Mouse (Mus musculus) small intestine, adult 2 months (tissue): Measurements from ENCODE around the gene Hivep2. TPM values are rescaled to one million over a fixed set of nuclear protein-coding genes. Genes with fewer than 3 reads are reported as not detected.

ENCODE experiments used
- H3K27ac ChIP-seq: fragments of 200-500 bp; 2 replicates; pipeline ENCODE4 v1.5.1; 2012; ENCODE audit warnings: low read depth, low read length, control low read depth, inconsistent platforms; ENCODE audit not compliant: insufficient read depth
- H3K27me3 ChIP-seq: fragments of 200-500 bp; 2 replicates; pipeline ENCODE4 v1.6.1; 2012; ENCODE audit warnings: mild to moderate bottlenecking, moderate library complexity, low read length, inconsistent platforms; ENCODE audit not compliant: control insufficient read depth, insufficient read depth
- H3K36me3 ChIP-seq: fragments of 200-500 bp; 2 replicates; pipeline ENCODE4 v1.6.1; 2012; ENCODE audit warnings: mild to moderate bottlenecking, low read length, control low read depth, inconsistent platforms; ENCODE audit not compliant: control insufficient read depth, insufficient read depth
- H3K4me1 ChIP-seq: fragments of 200-500 bp; 2 replicates; pipeline ENCODE4 v1.6.1; 2012; ENCODE audit warnings: low read length, inconsistent platforms, mixed read lengths; ENCODE audit not compliant: control insufficient read depth, insufficient read depth, insufficient read length
- H3K4me3 ChIP-seq: fragments of 200-500 bp; 2 replicates; pipeline ENCODE4 v1.5.1; 2012; ENCODE audit warnings: low read depth, mild to moderate bottlenecking, control low read depth, inconsistent platforms, low read length, moderate library complexity
- CTCF ChIP-seq: fragments of 200-500 bp; IDR thresholded peaks from 2 replicates; pipeline ENCODE4 v1.5.1; 2012; ENCODE audit warnings: low read depth, mild to moderate bottlenecking, control low read depth, inconsistent platforms, low read length, moderate library complexity, mixed read lengths; ENCODE audit not compliant: insufficient replicate concordance, insufficient read length; ENCODE audit errors: extremely low read depth
- POLR2A ChIP-seq: fragments of 200-500 bp; IDR thresholded peaks from 2 replicates; pipeline ENCODE4 v1.6.1; 2012; ENCODE audit warnings: low read depth, mild to moderate bottlenecking, control low read depth, inconsistent platforms, low read length, moderate library complexity
- WGBS: fragments of 180-500 bp; shearing (Covaris S2); methylation state at CpG from one replicate; pipeline ENCODE4 v1.1.7; 2018; 5-methylcytosine and 5-hydroxymethylcytosine counted together
- polyA plus RNA-seq: library from polyadenylated mRNA; depleted of rRNA; stranded (reverse); fragments of >200 nt; gene quantifications from 2 replicates; pipeline ENCODE4 v1.2.3, GENCODE M21; 2012

Hivep2 gene
- polyA plus RNA-seq, 1 experiment: 4.2 TPM

- H3K27ac ChIP-seq: no peak overlapping the region
- WGBS: 83% methylated on average over 12 of the region's 12 CpGs
- TF ChIP-seq POLR2A: no peak
- TF ChIP-seq CTCF: no peak
- no peak overlapping the region for H3K4me3 ChIP-seq
- peaks cover 5% of the 10 kb centered on the region; the same call in 1 of the 2 replicates for H3K4me1 ChIP-seq
- H3K36me3 ChIP-seq: no peaks in the 10 kb centered on the region
- H3K27me3 ChIP-seq: no peaks in the 10 kb centered on the region
Measured at GRCm38 (mm10) chr10:14042539-14043348, 76.9 kb downstream of the Hivep2 start.

- WGBS: 90% methylated on average over 4 of the region's 4 CpGs
- peaks cover 10% of the 10 kb centered on the region; the same call in 1 of the 2 replicates for H3K4me1 ChIP-seq
- TF ChIP-seq POLR2A (no peak), CTCF (no peak)
- no peaks in the 10 kb centered on the region for H3K36me3 ChIP-seq
- no peaks in the 10 kb centered on the region for H3K27me3 ChIP-seq
- H3K4me3 ChIP-seq: no peak overlapping the region
- no peak overlapping the region for H3K27ac ChIP-seq
Measured at GRCm38 (mm10) chr10:14043349-14043710, 77.5 kb downstream of the Hivep2 start.

- peaks cover 12% of the 10 kb centered on the region; the same call in 1 of the 2 replicates for H3K4me1 ChIP-seq
- H3K27ac ChIP-seq: no peak overlapping the region
- TF ChIP-seq CTCF: no peak
- H3K4me3 ChIP-seq: no peak overlapping the region
- whole genome bisulfite sequencing: 74% methylated on average over 14 of the region's 14 CpGs
- no peaks in the 10 kb centered on the region for H3K27me3 ChIP-seq
- no peaks in the 10 kb centered on the region for H3K36me3 ChIP-seq
Measured at GRCm38 (mm10) chr10:14044046-14044782, 78.3 kb downstream of the Hivep2 start.

- H3K27ac ChIP-seq: 0 out of 2 replicates have a peak overlapping the region, but pooled peaks have one; percentile 35
- 79% methylated on average over 5 of the region's 5 CpGs for WGBS
- H3K36me3 ChIP-seq: no peaks in the 10 kb centered on the region
Measured at GRCm38 (mm10) chr10:14044783-14045392, 79.0 kb downstream of the Hivep2 start.

GRCm38 (mm10) chr10:14045745-14046144 lies 79.9 kb downstream of the Hivep2 start:
- Histone ChIP-seq H3K36me3 (no peaks in the 10 kb centered on the region), H3K4me3 (no peak overlapping the region), H3K27ac (peak overlapping the region; percentile 44; the same call in 1 of the 2 replicates), H3K27me3 (no peaks in the 10 kb centered on the region), H3K4me1 (peaks cover 12% of the 10 kb centered on the region; the same call in 1 of the 2 replicates)
- TF ChIP-seq CTCF (no peak), POLR2A (no peak)
- 65% methylated on average over 4 of the region's 4 CpGs for WGBS

More at GRCm38 (mm10) chr10:14044783-14045392, 79.0 kb downstream of the Hivep2 start:
- no peak overlapping the region for H3K4me3 ChIP-seq
- H3K27me3 ChIP-seq: no peaks in the 10 kb centered on the region
- no peak for TF ChIP-seq POLR2A
- no peak for TF ChIP-seq CTCF
- H3K4me1 ChIP-seq: peaks cover 12% of the 10 kb centered on the region; the same call in 1 of the 2 replicates

GRCm38 (mm10) chr10:14046171-14046651 lies 80.3 kb downstream of the Hivep2 start:
- 56% methylated on average over 4 of the region's 4 CpGs for WGBS
- peak overlapping the region; percentile 57 for H3K27ac ChIP-seq

More at GRCm38 (mm10) chr10:14046171-14046651, 80.3 kb downstream of the Hivep2 start:
- Histone ChIP-seq H3K36me3 (no peaks in the 10 kb centered on the region), H3K27me3 (no peaks in the 10 kb centered on the region), H3K4me3 (no peak overlapping the region), H3K4me1 (peaks cover 12% of the 10 kb centered on the region; the same call in 1 of the 2 replicates)
- TF ChIP-seq CTCF: no peak
- no peak for TF ChIP-seq POLR2A
